Mouse (Mus musculus): ENCODE data around the gene Dyrk2.

The Dyrk2 gene

DNA sequence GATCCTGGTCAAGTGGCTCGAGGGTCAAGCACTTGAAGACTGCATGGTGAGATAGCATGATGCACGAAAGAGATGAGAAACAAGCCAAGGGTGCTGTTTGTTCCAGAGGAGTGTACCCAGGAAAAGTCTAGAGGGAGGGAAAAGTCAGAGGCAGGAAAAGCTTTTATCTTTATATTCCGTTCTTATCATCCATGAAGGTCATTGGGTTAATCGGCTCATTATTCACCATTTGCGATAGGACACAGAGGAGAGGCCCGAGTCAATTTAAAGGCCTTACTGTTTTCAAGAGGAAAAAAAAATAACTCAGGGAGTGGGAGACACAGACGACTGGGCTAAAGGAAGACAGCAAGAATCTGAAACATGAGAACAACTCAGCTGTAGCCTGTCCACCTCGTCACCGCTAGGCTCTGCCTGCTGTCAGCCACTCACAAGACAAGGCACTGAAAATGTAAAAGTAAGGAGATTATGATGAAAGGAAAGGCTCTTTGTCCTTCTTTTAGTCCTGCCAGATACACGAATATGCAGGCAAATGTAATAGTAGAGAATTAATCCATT is 22.9 kb downstream of the Dyrk2 start:
- in situ Hi-C loops (cut with MseI, MboI) = no loop called here

DNA sequence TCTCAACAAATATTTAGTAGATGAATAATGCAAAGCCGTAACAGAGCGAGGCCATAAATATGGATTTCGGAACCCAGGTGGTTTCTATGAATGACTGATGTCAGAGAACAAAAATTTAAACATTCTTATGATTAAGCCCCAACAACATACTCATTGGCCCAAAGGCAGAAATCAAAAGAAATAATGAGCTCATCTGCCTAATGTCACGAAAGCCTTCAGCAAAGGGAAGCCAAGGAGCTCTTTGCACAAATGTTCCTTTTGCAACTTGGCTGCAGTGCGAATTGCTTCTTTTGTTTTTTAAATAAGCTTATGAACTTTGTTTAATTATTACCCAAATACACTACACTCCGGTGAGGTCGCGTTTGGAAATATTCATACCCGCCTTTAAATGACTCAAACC is 29.4 kb downstream of the Dyrk2 start:
- in situ Hi-C loops (cut with MseI, MboI) = no loop called here

DNA sequence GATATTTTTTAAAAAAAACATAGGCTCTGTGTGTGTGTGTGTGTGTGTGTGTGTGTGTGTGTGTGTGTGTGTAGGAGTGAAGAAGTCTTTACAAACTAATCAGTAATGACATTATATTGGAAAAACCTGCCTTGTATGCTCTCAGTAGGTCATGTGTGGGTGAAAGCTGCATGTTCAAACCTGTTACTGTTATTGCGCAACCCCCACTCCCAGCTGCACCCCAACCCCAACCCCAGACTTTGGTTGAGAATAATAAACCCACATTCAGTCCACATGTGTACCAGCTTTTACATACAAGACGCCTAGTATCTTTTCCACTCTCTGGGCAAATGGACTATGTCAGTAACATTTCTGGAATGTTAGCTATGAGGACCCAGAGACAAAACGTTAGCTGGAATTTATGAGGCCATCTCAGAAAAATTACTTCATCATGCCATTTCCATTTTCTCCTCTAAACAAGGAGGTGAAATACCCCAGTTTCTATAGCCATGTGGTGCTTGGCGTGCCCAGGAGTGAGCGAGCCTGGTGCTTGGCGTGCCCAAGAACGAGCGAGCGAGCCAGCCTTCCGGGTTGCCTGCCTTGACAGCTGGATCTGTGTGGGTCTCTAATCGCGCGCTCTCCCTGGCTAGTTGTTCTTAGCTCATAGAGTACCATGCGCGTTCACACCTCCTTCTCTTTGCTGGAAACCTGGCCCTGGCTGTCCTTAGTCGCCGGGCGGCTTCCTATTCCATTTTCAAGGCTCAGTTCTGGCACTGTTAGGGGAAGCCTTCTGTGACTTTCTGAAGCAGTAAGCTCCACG is 30.5 kb downstream of the Dyrk2 start:
- in situ Hi-C loops (cut with MseI, MboI) = no loop called here

DNA sequence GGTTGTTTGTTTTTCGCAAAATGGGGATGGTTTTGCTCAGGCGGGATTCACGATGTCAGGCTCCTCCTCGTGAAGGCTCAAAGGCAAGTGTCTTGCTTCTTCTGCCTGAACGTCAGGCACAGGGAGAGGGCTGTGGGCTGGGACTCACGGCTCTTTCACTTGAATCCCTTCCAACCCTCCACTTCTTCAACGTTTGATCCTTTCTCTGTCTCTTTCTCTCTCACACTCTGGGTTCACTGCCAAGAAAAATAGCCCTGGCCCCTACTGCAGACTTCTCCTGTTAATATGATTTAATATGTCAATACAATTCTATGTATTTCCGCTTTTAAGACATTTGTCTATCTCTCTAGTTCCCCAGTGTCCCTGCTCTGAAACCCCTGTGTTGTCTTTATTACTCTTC is 32.4 kb downstream of the Dyrk2 start:
- in situ Hi-C loops (cut with MseI, MboI) = no loop called here

DNA sequence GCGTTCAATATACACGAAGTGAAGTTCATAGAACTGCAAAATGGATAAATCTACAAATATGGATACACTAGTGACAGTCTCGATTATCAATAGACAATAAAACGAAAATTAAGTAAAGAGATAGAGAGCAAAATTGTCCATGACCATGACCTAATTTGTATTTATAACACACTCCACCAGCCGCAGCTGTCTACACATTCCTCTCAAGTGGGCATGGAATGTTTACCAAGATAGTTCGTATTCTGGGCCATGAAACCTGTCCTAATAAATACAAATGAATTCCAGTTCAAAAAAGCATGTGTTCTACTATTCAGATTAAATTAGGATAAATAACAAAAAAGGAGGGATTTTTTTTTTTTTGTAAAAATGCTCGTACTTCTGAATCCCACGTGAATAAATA is 38.8 kb downstream of the Dyrk2 start:
- in situ Hi-C loops (cut with MseI, MboI) = no loop called here

DNA sequence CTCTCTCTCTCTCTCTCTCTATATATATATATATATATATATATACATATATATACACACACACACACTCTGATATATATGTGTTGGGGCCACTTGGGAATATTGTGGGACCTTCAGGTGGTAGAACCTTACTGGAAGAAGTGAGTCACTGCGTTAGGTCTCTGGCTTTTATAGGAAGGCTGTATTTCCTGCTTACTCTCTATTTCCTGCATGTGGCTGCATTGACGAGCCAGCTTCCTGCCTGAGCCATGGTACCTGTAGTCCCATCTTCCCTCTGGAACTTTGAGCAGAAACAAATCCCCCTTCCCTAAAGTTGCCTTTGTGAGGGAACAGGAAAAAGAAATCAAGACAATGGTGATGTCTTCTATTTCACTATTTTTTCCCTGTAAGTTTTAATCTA is 40.4 kb downstream of the Dyrk2 start:
- in situ Hi-C loops (cut with MseI, MboI) = no loop called here

DNA sequence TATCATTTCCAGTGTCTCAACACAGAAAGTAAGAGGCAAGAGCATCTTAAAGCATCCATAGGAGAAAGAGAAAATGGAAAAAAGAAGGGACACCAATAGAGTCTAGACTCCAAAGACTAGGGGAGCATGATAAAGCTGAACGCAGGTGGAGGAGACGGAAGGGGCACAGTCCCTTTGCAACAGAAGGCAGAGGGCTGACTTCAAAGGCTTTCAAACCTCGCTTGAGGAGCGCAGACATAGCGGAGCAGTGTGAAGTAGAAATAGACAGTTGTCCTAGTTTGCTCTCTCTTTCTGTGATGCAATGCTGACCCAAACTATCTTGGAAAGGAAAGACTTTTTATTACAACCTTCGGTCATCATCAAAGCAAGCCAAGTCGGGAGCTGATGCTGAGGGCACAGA is 42.9 kb downstream of the Dyrk2 start:
- in situ Hi-C loops (cut with MseI, MboI) = no loop called here

DNA sequence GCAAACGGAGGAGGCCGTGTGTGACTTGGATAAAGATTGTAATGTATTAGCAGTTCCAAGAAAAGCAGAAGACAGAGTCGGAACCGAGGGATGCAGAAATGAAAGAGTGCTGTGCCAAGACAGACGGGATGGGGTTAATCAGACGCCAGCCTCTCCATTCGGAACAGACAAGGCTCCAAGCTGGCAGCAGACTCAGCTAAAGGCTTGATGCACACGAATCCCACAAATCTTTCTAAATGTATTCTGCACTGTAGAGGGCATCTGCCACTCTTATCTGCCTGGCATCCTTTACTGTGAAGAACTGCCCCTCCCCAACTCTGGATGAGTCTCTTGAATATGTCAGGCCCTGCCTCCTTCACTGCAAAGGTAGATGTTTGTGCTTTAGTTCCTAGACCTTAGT is 45.2 kb downstream of the Dyrk2 start:
- in situ Hi-C loops (cut with MseI, MboI) = no loop called here

DNA sequence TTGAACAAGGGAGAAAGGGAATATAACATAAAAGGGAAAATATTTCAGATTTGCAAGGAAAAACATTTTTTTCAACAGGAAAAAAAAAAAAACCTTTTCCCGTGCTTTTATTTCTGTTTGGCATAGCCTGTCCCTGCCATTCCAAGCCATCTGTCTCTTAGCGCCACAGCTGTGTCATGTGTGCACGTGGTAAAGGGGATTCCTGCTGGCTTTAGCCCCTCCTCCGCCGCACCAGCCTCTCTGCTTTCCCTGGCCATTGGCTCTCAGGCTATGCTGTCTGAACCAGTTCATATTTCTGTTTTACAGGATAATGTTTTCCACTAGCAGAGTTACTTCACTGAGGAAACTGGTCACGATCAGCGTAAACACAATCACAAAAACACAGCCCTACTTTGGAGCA is 49.1 kb downstream of the Dyrk2 start:
- in situ Hi-C loops (cut with MseI, MboI) = no loop called here

DNA sequence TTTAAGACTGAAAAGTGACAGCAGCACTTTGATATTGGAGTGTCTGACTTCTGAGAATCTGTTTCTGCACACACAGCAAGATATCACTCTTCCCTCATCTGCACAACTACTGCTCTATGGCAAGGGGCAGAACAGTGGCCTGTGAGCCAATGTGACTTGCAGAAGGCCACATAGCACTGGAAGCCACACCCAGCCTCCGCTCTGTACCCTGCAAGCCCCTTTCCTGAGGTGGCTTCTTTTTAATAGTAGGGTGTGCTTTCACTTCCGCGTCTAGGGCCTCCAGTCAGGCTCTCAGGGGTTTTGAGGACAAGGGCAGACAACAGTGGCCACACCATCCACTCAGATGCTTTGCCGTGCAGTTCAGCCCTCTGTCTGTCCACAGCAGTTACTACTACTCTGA is 50.2 kb downstream of the Dyrk2 start:
- in situ Hi-C loops (cut with MseI, MboI) = no loop called here

DNA sequence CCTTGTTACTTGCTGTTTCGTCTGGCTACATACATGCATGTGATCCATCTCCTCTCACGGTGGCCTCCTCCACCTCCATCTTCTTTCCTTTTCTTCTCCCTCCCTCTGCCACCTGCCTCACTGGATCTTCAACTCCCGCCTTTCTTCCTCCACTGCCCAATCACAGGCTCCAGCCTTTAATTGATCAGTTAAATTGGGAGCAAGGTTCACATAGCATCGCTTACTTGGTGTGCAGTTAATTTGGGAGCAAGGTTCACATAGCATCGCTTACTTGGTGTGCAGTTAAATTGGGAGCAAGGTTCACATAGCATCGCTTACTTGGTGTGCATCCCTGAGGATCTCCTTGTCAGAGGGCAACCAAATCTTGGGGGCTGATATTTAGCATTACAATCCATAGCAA is 52.9 kb downstream of the Dyrk2 start:
- in situ Hi-C loops (cut with MseI, MboI) = no loop called here

DNA sequence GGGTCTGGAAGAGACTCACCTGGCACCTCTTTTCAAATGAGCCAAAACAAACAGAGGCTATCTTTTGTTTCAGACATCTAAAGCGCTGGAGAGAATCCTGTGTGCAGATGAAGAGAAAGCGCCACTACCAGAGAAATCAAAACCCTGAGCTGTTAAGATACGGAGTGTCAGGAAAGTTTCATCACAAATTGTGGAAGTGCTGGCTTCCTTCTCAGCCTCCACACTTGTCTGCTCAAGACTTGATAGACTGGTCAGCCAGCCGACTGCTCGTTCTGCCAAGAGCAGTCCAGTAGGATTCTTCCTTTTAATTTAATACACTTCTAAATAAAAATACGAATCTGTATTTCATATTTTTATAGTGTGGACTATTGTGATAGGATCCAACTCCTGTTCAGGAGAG is 58.1 kb downstream of the Dyrk2 start:
- in situ Hi-C loops (cut with MseI, MboI) = no loop called here

DNA sequence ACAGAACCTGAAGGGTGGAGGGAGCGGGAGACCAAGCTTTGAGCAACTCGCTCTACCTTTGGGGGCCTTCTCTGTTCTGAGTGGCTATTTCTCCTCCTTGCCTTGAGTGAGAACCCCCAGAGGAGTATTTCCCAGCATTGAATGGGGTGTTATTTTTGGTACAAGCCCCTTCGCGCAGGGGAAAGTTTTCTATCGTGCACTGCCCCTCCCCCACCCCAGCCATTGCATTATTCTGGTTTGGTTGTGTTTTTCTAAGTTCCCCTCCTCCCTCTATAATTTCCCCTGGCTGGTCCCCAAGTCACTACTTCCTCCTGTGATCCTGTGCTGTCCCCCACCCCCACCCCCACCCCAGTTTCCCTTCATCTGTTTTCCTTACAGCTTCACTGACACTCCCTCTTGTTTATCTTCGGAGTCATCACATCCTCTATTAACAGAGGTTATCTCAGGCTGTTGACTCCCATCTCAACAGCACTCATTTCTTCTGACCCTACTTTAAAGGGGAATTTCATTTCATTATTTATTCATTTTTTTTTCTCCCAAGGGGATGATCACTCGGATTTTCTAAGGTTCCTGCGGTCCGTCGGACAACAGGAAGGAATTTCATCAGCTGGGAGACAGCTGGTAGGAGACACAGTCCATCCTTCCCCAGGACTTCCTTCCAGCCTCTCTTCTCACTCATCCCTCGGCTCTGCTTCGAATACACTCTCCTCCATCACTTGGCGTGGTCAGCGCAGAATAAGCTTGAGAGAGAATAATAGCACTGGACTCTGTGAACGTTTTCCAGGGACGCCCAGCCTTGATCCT is 58.9 kb downstream of the Dyrk2 start:
- in situ Hi-C loops (cut with MseI, MboI) = no loop called here

Data from mouse trophoblast stem cell (cell line).